Mouse (Mus musculus) left cerebral cortex, adult 9 months (tissue): ENCODE measurements around the gene Hspa2.
A peak's percentile ranks its signal among the peaks of the same experiment; 100 is the strongest.

Experiments
- DNase-seq, 2 experiments: peaks; one replicate each; pipeline ENCODE4 v3.0.0; 2022; ENCODE audit warnings: low spot score in 2 of 2

Hspa2 gene

GRCm38 (mm10) chr12:76377726-76378125 lies 26.2 kb upstream of the Hspa2 start:
- DNase-seq = no peak

GRCm38 (mm10) chr12:76378556-76378955 lies 25.4 kb upstream of the Hspa2 start:
- no peak for DNase-seq

GRCm38 (mm10) chr12:76380151-76380550 lies 23.8 kb upstream of the Hspa2 start:
- no peak for DNase-seq

GRCm38 (mm10) chr12:76385342-76385741 lies 18.6 kb upstream of the Hspa2 start:
- DNase-seq = no peak

- no peak for DNase-seq
These were observed 15.2 kb upstream of the Hspa2 start for GRCm38 (mm10) chr12:76388794-76389193.

GRCm38 (mm10) chr12:76391595-76392271 lies 12.2 kb upstream of the Hspa2 start:
- DNase-seq = no peak

GRCm38 (mm10) chr12:76392979-76393378 lies 11.0 kb upstream of the Hspa2 start:
- DNase-seq = no peak

GRCm38 (mm10) chr12:76397281-76397680 lies 6.7 kb upstream of the Hspa2 start:
- DNase-seq = no peak

GRCm38 (mm10) chr12:76401674-76402073 lies 2.3 kb upstream of the Hspa2 start:
- no peak for DNase-seq

- peak in 1 of 2 experiments; percentile 28 for DNase-seq
These were observed 738 bp upstream of the Hspa2 start for GRCm38 (mm10) chr12:76402991-76403885.

GRCm38 (mm10) chr12:76404836-76405182 lies 833 bp downstream of the Hspa2 start:
- peak in 1 of 2 experiments; percentile 14 for DNase-seq

- DNase-seq = peak in 1 of 2 experiments; percentile 34
These were observed 1.4 kb downstream of the Hspa2 start for GRCm38 (mm10) chr12:76405183-76405970.

GRCm38 (mm10) chr12:76405971-76406370 lies 2.0 kb downstream of the Hspa2 start:
- no peak for DNase-seq

GRCm38 (mm10) chr12:76407184-76407583 lies 3.2 kb downstream of the Hspa2 start:
- DNase-seq = no peak

- DNase-seq = no peak
These were observed 5.2 kb downstream of the Hspa2 start for GRCm38 (mm10) chr12:76409166-76409565.

GRCm38 (mm10) chr12:76415383-76416010 lies 11.5 kb downstream of the Hspa2 start:
- no peak for DNase-seq

GRCm38 (mm10) chr12:76417433-76417854 lies 13.5 kb downstream of the Hspa2 start, which contains the start of gene Ppp1r36:
Gene Ppp1r36 (plus strand): TSS chr12:76417538.
- DNase-seq = no peak

- no peak for DNase-seq
These were observed 14.4 kb downstream of the Hspa2 start for GRCm38 (mm10) chr12:76418346-76418745.

- no peak for DNase-seq
These were observed 21.3 kb downstream of the Hspa2 start for GRCm38 (mm10) chr12:76425256-76425655.

GRCm38 (mm10) chr12:76427546-76427945 lies 23.6 kb downstream of the Hspa2 start:
- no peak for DNase-seq

GRCm38 (mm10) chr12:76430879-76431406 lies 27.0 kb downstream of the Hspa2 start:
- DNase-seq = no peak
